Mouse (Mus musculus) heart, embryonic 13.5 days (tissue): ENCODE results near the gene Pik3r6. TPM values are rescaled to one million over a fixed set of nuclear protein-coding genes. Genes with fewer than 3 reads are reported as not detected.
A peak's percentile ranks its signal among the peaks of the same experiment; 100 is the strongest.

Source experiments
- ATAC-seq: fragments of 200-750 bp; cut with Nextera tagmentation; 2 replicates; pipeline ENCODE4 v1.8.0; 2017; ENCODE audit warnings: moderate TSS enrichment; ENCODE audit not compliant: insufficient number of reproducible peaks, low FRiP score, low TSS enrichment; ENCODE audit errors: extremely low read depth
- H3K27ac ChIP-seq: fragments of 300-500 bp; sonication (generic); replicated peaks from 2 replicates; pipeline ENCODE4 v1.5.1; 2015; ENCODE audit warnings: moderate library complexity, mild to moderate bottlenecking, inconsistent platforms
- H3K27me3 ChIP-seq: fragments of 300-500 bp; sonication (generic); replicated peaks from 2 replicates; pipeline ENCODE4 v1.6.1; 2015; ENCODE audit warnings: mild to moderate bottlenecking, inconsistent platforms
- H3K36me3 ChIP-seq: fragments of 300-500 bp; sonication (generic); 2 replicates; pipeline ENCODE4 v1.6.1; 2015; ENCODE audit warnings: mild to moderate bottlenecking, inconsistent platforms
- H3K4me1 ChIP-seq: fragments of 300-500 bp; sonication (generic); 2 replicates; pipeline ENCODE4 v1.6.1; 2015; ENCODE audit warnings: inconsistent platforms
- H3K4me2 ChIP-seq: fragments of 300-500 bp; sonication (generic); 2 replicates; pipeline ENCODE4 v1.6.1; 2015; ENCODE audit warnings: inconsistent platforms, mild to moderate bottlenecking, moderate library complexity
- H3K4me3 ChIP-seq: fragments of 300-500 bp; sonication (generic); 2 replicates; pipeline ENCODE4 v1.5.1; 2015; ENCODE audit warnings: moderate library complexity, mild to moderate bottlenecking, inconsistent platforms
- H3K9ac ChIP-seq: fragments of 300-500 bp; sonication (generic); 2 replicates; pipeline ENCODE4 v1.6.1; 2015; ENCODE audit warnings: inconsistent platforms, mild to moderate bottlenecking, moderate library complexity
- H3K9me3 ChIP-seq: fragments of 300-500 bp; sonication (generic); 2 replicates; pipeline ENCODE4 v1.6.1; 2016; ENCODE audit warnings: inconsistent platforms
- WGBS: fragments of 180-500 bp; shearing (Covaris S2); methylation state at CpG from one replicate; pipeline ENCODE4 v1.1.7; 2015; ENCODE audit warnings: mixed read lengths; 5-methylcytosine and 5-hydroxymethylcytosine counted together
- polyA plus RNA-seq: library from polyadenylated mRNA; unstranded; fragments of >200 nt; fragmentation: Nextera tagmentation; extraction: Ambion mirVana; gene quantifications from 2 replicates; pipeline ENCODE4 v1.2.1, GENCODE M21; 2015

Gene Pik3r6
- polyA plus RNA-seq, 1 experiment from 2014 or later, result 4.3 TPM

DNA sequence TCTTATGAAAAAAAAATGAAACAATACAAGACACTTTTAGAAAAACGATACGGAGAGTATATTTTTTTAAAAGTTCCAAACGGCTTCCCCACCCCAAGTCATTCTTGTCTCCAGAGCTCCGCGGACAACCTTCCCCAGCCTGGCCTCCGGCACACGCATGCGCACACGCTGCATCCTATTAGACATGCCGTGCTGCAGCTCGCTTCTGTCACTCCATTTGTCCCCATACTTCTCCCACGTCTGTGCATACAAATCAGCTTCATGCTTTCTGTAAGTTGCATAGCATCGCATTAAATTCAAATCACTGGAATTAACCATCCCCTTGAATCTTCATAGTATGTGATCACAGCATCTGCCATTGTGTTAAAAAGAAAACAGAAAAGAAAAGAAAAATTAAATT lies 80.4 kb downstream of the Pik3r6 start:
- 78% methylated on average over 13 of the region's 13 CpGs for WGBS
- ATAC-seq, result no peak
- Histone ChIP-seq H3K4me2 (no peak overlapping the region), H3K4me1 (0 out of 2 replicates have a peak, but pooled peaks cover 13% of the 10 kb centered on the region), H3K36me3 (no peaks in the 10 kb centered on the region), H3K27ac (no peak overlapping the region), H3K9me3 (no peaks in the 10 kb centered on the region), H3K27me3 (no peaks in the 10 kb centered on the region), H3K4me3 (no peak overlapping the region), H3K9ac (no peak overlapping the region)

DNA sequence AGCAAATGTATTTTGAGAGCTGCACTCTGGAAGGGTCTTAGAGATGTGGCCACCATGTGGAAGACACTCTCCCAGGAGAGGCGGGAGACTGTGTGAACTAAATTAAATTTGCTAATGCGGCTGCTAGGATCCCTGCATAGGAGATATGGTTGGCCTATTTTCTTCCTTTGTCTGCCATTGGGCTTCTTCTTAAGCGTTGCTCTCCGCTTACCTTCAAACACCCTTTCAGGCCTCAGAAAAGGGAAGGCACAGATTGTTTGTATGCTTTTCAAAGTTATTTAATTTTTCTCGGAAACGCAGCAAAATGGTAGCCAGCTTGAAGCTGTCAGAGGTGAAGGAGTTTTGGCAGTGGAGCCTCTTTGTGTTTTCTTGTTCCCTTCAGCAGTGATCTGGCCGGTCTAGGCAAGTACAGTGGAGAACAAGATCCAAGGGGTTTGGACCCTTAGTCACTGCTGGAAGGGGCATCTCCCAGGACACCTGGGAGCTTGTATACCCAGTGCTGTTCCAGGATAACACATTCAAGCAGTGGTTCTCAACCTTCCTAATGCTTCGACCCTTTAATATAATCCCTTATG lies 81.2 kb downstream of the Pik3r6 start:
- Histone ChIP-seq H3K9me3 (no peaks in the 10 kb centered on the region), H3K36me3 (no peaks in the 10 kb centered on the region), H3K4me1 (0 out of 2 replicates have a peak, but pooled peaks cover 13% of the 10 kb centered on the region), H3K4me2 (no peak overlapping the region), H3K9ac (no peak overlapping the region), H3K27me3 (no peaks in the 10 kb centered on the region), H3K27ac (no peak overlapping the region; the same call in 1 of the 2 replicates), H3K4me3 (no peak overlapping the region)
- 70% methylated on average over 8 of the region's 8 CpGs for WGBS
- no peak for ATAC-seq

DNA sequence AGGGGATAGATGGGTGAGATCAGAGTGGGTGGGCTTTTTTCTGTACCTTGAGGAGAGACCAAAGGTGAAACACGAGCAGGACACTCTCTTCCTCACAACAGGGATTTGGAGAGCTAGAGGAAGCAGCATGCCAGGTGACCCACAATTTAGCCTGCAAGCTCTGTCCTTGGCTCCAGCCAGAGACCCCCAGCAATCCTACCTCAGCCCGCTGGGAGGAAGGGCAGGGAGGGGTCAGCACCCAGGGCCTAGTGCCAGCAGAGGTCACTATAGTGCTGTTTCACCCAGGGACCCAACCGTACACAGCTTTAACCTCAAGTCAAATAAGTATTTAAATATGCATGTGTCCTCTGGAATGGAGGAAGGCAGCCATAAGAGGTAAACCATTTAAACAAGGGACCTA lies 83.1 kb downstream of the Pik3r6 start:
- no peaks in the 10 kb centered on the region for H3K36me3 ChIP-seq
- no peak overlapping the region for H3K27ac ChIP-seq
- H3K4me3 ChIP-seq, result no peak overlapping the region
- H3K27me3 ChIP-seq, result no peaks in the 10 kb centered on the region
- H3K4me2 ChIP-seq, result no peak overlapping the region
- peaks cover 17% of the 10 kb centered on the region for H3K4me1 ChIP-seq
- no peak overlapping the region for H3K9ac ChIP-seq
- WGBS, result 25% methylated on average over 3 of the region's 3 CpGs
- H3K9me3 ChIP-seq, result no peaks in the 10 kb centered on the region
- no peak for ATAC-seq

DNA sequence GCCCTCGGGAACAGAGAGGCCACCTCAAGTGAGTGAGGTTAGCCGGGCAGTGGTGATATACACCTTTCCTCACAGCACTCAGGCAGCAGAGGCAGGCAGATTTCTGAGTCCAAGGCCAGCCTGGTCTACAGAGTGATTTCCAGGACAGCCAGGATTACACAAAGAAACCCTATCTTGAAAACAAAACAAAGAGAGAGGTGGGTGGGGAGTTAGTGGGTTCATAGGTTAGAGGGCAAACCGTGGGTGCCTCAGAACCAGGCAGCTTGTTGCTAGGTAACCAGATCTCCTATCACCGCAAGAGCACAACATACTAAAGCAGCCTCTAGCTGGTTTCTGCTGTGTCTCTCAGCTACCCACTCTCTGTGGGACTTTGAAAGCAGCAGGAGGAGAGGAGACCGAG lies 83.9 kb downstream of the Pik3r6 start, which contains the start of gene Ccdc42:
Ccdc42 (plus strand) TSS at position 301 of the 400 bp plus-strand sequence.
- WGBS, result 72% methylated on average over 5 of the region's 5 CpGs
- no peaks in the 10 kb centered on the region for H3K27me3 ChIP-seq
- no peaks in the 10 kb centered on the region for H3K36me3 ChIP-seq
- H3K4me3 ChIP-seq, result no peak within 1 kb of the TSS
- H3K4me2 ChIP-seq, result no peak within 1 kb of the TSS
- H3K9me3 ChIP-seq, result no peaks in the 10 kb centered on the region
- ATAC-seq, result no peak
- peaks cover 25% of the 10 kb centered on the region for H3K4me1 ChIP-seq
- H3K27ac ChIP-seq, result no peak within 1 kb of the TSS
- H3K9ac ChIP-seq, result no peak within 1 kb of the TSS

DNA sequence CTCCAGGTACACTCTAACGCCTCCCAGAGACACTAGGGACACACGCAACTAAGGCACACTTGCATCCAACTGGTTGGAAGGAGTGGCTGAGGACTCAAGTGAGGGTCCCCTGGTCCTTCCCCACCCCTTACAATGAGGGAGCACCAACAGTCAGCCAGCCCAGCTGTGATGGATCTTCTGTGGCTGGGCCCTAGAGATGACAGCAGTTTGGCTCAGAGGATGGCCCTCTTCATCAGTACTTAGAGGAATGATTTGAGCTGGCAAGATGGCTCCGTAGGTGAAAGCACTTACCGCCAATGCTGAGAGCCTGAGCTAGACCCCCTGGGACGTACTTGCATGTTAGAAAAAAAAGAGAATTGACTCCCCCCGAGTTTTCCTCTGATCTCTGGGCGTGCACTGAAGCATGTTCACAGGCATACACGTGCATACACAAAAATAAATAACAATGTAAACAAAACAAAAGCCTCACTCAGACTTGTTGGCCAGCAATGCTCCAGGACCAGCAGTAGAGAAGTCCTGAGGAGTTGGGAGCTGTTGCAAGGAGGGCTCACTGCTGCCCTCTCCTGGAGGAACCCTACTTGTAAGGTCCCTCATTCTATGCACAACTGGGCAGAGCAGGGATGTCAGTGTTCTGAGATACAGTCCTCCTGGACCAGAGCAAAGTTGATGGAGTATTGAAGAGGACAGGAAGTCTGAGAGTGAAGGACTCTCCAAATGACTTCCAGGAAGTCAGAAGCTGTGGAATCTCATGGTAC lies 86.4 kb downstream of the Pik3r6 start:
- Histone ChIP-seq H3K4me1 (peaks cover 45% of the 10 kb centered on the region), H3K27ac (no peak overlapping the region), H3K36me3 (no peaks in the 10 kb centered on the region), H3K4me2 (no peak overlapping the region), H3K9ac (no peak overlapping the region), H3K4me3 (no peak overlapping the region), H3K9me3 (no peaks in the 10 kb centered on the region), H3K27me3 (no peaks in the 10 kb centered on the region)
- ATAC-seq, result no peak
- WGBS, result 59% methylated on average over 8 of the region's 8 CpGs

DNA sequence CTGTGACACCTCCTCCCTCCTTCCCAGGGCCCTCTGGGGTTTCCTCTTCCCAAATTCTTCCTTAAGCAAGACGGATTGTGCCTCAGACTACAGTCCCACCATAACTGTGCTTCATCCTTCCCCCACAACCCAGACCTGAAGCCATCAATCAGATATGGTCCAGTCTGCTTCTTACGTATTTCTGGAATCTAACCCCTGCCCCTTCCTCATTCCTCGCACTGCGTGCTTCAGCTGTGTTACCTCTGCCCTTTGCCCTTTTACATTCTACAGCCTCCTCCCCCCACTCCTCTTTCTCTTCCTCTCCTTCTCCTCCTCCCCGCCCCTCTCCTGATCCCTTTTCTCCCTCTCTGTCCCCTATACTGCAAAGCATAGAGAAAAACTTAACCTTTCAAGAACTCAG lies 88.9 kb downstream of the Pik3r6 start:
- WGBS, result 34% methylated on average over 5 of the region's 5 CpGs
- 0 out of 2 replicates have a peak overlapping the region, but pooled peaks have one; percentile 8 for H3K27ac ChIP-seq
- ATAC-seq, result no peak
- H3K36me3 ChIP-seq, result no peaks in the 10 kb centered on the region
- H3K27me3 ChIP-seq, result no peaks in the 10 kb centered on the region
- no peaks in the 10 kb centered on the region for H3K9me3 ChIP-seq
- H3K4me2 ChIP-seq, result no peak overlapping the region
- peak overlapping the region; percentile 52; the same call in 1 of the 2 replicates for H3K9ac ChIP-seq
- no peak overlapping the region for H3K4me3 ChIP-seq
- peaks cover 47% of the 10 kb centered on the region for H3K4me1 ChIP-seq

DNA sequence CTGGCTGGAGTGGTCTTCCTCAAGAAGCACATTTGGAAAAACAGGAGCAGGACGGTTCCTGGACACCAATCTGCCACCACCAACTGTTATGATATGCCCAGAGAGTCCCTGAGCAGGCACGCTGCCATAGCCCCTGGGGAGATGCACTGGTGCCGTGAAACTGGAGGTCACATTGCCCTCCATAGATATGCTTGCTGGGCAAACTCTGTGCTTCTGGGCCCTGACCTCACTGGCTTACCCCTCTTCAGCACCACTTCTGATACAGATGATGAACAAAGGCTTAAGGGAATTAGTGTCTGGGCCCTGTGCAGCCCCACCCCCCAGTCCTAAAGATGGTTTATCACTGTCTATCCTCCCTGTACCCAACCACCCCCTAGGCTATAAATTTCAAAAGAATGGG lies 90.4 kb downstream of the Pik3r6 start:
- Histone ChIP-seq H3K4me1 (peaks cover 56% of the 10 kb centered on the region), H3K36me3 (no peaks in the 10 kb centered on the region), H3K9me3 (no peaks in the 10 kb centered on the region), H3K27ac (peak overlapping the region; percentile 82), H3K27me3 (no peaks in the 10 kb centered on the region), H3K4me3 (no peak overlapping the region), H3K9ac (peak overlapping the region; percentile 50), H3K4me2 (no peak overlapping the region)
- ATAC-seq, result no peak
- WGBS, result 29% methylated on average over 3 of the region's 3 CpGs

DNA sequence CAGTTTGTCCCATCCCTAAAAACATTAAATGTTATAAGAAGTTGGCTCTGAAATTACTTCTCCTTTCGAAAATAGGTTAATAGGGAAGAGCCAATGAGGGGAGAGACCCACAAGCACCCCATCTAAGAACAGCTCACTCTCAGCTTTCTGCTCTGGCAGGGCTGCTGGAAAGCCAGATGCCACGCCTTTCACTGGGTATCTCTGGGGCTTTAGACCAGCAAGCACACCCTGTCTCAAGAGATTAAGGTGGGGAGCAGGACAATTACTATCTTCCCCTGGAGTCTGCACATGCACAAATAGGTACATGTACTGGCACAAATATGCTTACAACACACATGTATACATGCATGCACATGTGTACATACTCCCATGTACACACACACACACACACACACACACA lies 95.1 kb downstream of the Pik3r6 start:
- Histone ChIP-seq H3K36me3 (no peaks in the 10 kb centered on the region), H3K9ac (no peak overlapping the region), H3K27me3 (no peaks in the 10 kb centered on the region), H3K4me3 (no peak overlapping the region), H3K9me3 (no peaks in the 10 kb centered on the region), H3K27ac (no peak overlapping the region), H3K4me1 (peaks cover 60% of the 10 kb centered on the region), H3K4me2 (no peak overlapping the region)
- WGBS, result 86% methylated on average over 2 of the region's 2 CpGs
- no peak for ATAC-seq

DNA sequence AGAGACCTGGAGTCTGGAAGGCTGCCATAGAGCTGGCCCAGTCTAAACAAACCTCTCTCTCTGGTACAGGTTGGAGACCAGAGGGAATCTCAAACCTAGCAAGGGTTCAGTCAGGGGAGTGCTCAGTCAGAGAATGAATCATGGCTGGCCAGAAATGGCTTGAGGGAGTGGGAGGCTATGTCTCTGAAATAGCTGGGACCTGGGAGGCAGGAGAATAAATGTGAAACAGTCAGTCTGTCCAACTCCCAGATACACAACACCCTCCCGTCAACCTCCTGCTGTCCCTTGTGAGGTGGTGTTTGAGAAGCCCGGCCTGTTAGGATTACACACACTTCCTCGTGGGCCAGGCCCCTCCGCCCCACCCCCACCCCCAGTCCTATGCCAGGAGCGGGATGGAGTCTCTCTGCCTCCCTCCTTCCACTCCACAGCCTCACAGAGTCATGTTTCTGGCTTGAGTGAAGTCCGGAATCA lies 97.8 kb downstream of the Pik3r6 start:
- ATAC-seq, result no peak
- Histone ChIP-seq H3K9me3 (no peaks in the 10 kb centered on the region), H3K4me2 (no peak overlapping the region), H3K4me3 (no peak overlapping the region), H3K27ac (peak overlapping the region; percentile 92), H3K4me1 (peaks cover 56% of the 10 kb centered on the region), H3K27me3 (no peaks in the 10 kb centered on the region), H3K36me3 (no peaks in the 10 kb centered on the region), H3K9ac (peak overlapping the region; percentile 48)
- WGBS, result 20% methylated on average over 6 of the region's 6 CpGs

DNA sequence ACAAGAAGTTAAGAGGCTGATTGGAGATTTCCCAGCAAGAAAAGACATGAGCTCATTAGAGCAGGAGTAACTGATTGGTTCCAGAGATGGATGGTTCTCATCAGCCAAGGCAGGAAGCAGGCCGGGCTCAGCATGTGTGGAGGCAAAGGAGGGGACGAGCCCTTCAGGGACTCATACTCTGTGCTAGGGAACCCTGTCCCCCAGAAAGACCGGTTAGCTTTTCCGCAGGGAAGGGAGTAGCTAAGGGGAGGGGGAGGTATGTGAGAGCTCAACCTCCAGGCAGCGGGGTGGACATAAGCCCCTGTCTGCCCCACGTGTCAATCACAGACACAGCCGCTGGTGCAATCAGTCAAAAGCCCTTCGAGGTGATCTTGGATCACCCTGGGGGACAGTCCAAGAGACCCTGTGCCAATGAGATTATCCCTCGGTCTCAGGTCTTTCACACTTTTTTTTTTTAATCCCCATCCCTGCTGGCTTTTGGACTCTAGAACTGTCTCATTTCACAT lies 98.7 kb downstream of the Pik3r6 start:
- H3K36me3 ChIP-seq, result no peaks in the 10 kb centered on the region
- ATAC-seq, result no peak; the same call in 1 of the 2 replicates
- H3K9ac ChIP-seq, result peak overlapping the region; percentile 41
- H3K9me3 ChIP-seq, result no peaks in the 10 kb centered on the region
- H3K4me2 ChIP-seq, result no peak overlapping the region; the same call in 1 of the 2 replicates
- peaks cover 56% of the 10 kb centered on the region for H3K4me1 ChIP-seq
- H3K27ac ChIP-seq, result peak overlapping the region; percentile 92
- H3K4me3 ChIP-seq, result no peak overlapping the region
- no peaks in the 10 kb centered on the region for H3K27me3 ChIP-seq
- WGBS, result 10% methylated on average over 9 of the region's 9 CpGs
